Mouse (Mus musculus): ENCODE measurements around the gene Commd3.

GRCm38 (mm10) chr2:18710356-18710755, 38.2 kb downstream of the Commd3 start:
- TF ChIP-seq POLR2A (IDR thresholded peaks at IDR 0.05; ENCODE audit: borderline replicate concordance, low read depth, low read length) (no peak), CTCF (IDR thresholded peaks at IDR 0.05; ENCODE audit: low read depth, low read length) (no peak)
